Comparison of ENCODE assay signal across 8 mouse cellular contexts in genomic region chr15:38420784-38421183, GRCm38 (mm10).
A peak's percentile ranks its signal among the peaks of the same experiment; 100 is the strongest.
DNase-seq lines count a peak whose midpoint lies in the region; ATAC-seq and TF ChIP-seq lines count a peak whose summit lies in the region.

No protein-coding gene starts in this region.

- peaks cover 29% of the 10 kb centered on the region for H3K4me1 ChIP-seq in embryonic facial prominence, embryonic 15.5 days
- H3K4me1 ChIP-seq in intestine, embryonic 16.5 days (ENCODE audit: control insufficient read depth, insufficient read depth, low read length), result peaks cover 19% of the 10 kb centered on the region

- no peak overlapping the region for H3K4me3 ChIP-seq in embryonic facial prominence, embryonic 15.5 days (replicated peaks)
- no peak overlapping the region for H3K4me3 ChIP-seq in intestine, embryonic 16.5 days (ENCODE audit: low read length)
- no peak overlapping the region for H3K4me3 ChIP-seq in myocyte
- H3K4me3 ChIP-seq in layer of hippocampus, adult 2 months, result no peak overlapping the region

- peak; percentile 26; the same call in 1 of the 2 replicates for ATAC-seq in embryonic facial prominence, embryonic 15.5 days (ENCODE audit: insufficient number of reproducible peaks, low FRiP score, low TSS enrichment, low read depth)
- peak; percentile 75 for ATAC-seq in intestine, embryonic 16.5 days

- no peak overlapping the region for H3K4me2 ChIP-seq in embryonic facial prominence, embryonic 15.5 days (replicated peaks)
- no peak overlapping the region for H3K4me2 ChIP-seq in intestine, embryonic 16.5 days (ENCODE audit: low read depth, low read length)
- peak overlapping the region; percentile 41 for H3K4me2 ChIP-seq in myocyte (ENCODE audit: low read depth)

- no peaks in the 10 kb centered on the region for H3K27me3 ChIP-seq in embryonic facial prominence, embryonic 15.5 days
- H3K27me3 ChIP-seq in intestine, embryonic 16.5 days (replicated peaks; ENCODE audit: control insufficient read depth, insufficient read depth, low read length), result no peaks in the 10 kb centered on the region
- no peaks in the 10 kb centered on the region for H3K27me3 ChIP-seq in myocyte (ENCODE audit: control insufficient read depth, insufficient read depth, insufficient read length)

- H3K79me2 ChIP-seq in myocyte (ENCODE audit: control insufficient read depth, insufficient read depth), result no peaks in the 10 kb centered on the region

- DNase-seq in kidney, adult 9 months, result peak; percentile 15
- DNase-seq in kidney, adult 8-10 months, result no peak
- DNase-seq in spleen, adult 12 weeks (ENCODE audit: low spot score), result no peak
- DNase-seq in layer of hippocampus, adult 2 months (ENCODE audit: low spot score in 2 of 2), result no peak
- no peak for DNase-seq in thymus, postnatal 0 days (ENCODE audit: low spot score)

- peak overlapping the region; percentile 65; the same call in 1 of the 2 replicates for H3K27ac ChIP-seq in embryonic facial prominence, embryonic 15.5 days (replicated peaks)
- H3K27ac ChIP-seq in intestine, embryonic 16.5 days (ENCODE audit: low read length), result peak overlapping the region; percentile 50
- no peak overlapping the region for H3K27ac ChIP-seq in layer of hippocampus, adult 2 months

- H3K9ac ChIP-seq in embryonic facial prominence, embryonic 15.5 days, result no peak overlapping the region
- H3K9ac ChIP-seq in intestine, embryonic 16.5 days (ENCODE audit: low read depth, low read length), result no peak overlapping the region

- no peaks in the 10 kb centered on the region for H3K36me3 ChIP-seq in embryonic facial prominence, embryonic 15.5 days
- no peaks in the 10 kb centered on the region for H3K36me3 ChIP-seq in intestine, embryonic 16.5 days (ENCODE audit: control insufficient read depth, insufficient read depth, low read length)
- no peaks in the 10 kb centered on the region for H3K36me3 ChIP-seq in myocyte (ENCODE audit: control insufficient read depth, insufficient read depth)

- no peak for TF ChIP-seq POLR2A in myocyte (IDR thresholded peaks at IDR 0.05; ENCODE audit: insufficient read length, low read depth)

- no peaks in the 10 kb centered on the region for H3K9me3 ChIP-seq in embryonic facial prominence, embryonic 15.5 days (replicated peaks)
- H3K9me3 ChIP-seq in intestine, embryonic 16.5 days (ENCODE audit: control insufficient read depth, low read length), result no peaks in the 10 kb centered on the region

- no peak for TF ChIP-seq CTCF in layer of hippocampus, adult 2 months (conservative IDR thresholded peaks at IDR 0.05)

- no peak overlapping the region for H3ac ChIP-seq in myocyte (ENCODE audit: control insufficient read depth, insufficient read length)

- WGBS in embryonic facial prominence, embryonic 15.5 days, result 31% methylated on average over 3 of the region's 3 CpGs
- 27% methylated on average over 3 of the region's 3 CpGs for WGBS in intestine, embryonic 16.5 days

TF ChIP-seq in myocyte, 11 proteins besides CTCF, POLR2A, EP300 and RAD21:
- no peak for TF ChIP-seq CEBPB (IDR thresholded peaks at IDR 0.05; ENCODE audit: insufficient read depth, poor library complexity, severe bottlenecking)
- TF ChIP-seq USF1 (IDR thresholded peaks at IDR 0.05; ENCODE audit: low read depth), result no peak
- peak in 1 of 3 experiments; percentile 12 for TF ChIP-seq MYOD1 (IDR thresholded peaks at IDR 0.05; ENCODE audit: control insufficient read depth in 1 of 3, insufficient read length in 2 of 3, low read depth in 2 of 3)
